Mouse (Mus musculus) G1E (cell line): ENCODE results near the gene Klhdc8a.

Experiments
- CTCF ChIP-seq: IDR thresholded peaks from 2 replicates; pipeline ENCODE4 v1.5.1; 2012; ENCODE audit warnings: low read depth, low read length, inconsistent platforms, mixed read lengths
- GATA1 ChIP-seq: IDR thresholded peaks from 2 replicates; pipeline ENCODE4 v1.6.1; 2012; ENCODE audit warnings: borderline replicate concordance, low read length, inconsistent platforms, mixed read lengths
- POLR2AphosphoS5 ChIP-seq: IDR thresholded peaks from 2 replicates; pipeline ENCODE4 v1.6.1; 2012; ENCODE audit warnings: low read depth, low read length, inconsistent platforms; ENCODE audit not compliant: insufficient replicate concordance
- TAL1 ChIP-seq: conservative IDR thresholded peaks from 2 replicates; pipeline ENCODE4 v1.6.1; 2012; ENCODE audit warnings: low read depth, low read length, inconsistent platforms, mixed read lengths

- TF ChIP-seq TAL1 (no peak), CTCF (no peak), POLR2AphosphoS5 (no peak), GATA1 (no peak)
Observed at GRCm38 (mm10) chr1:132276694-132277093, 21.7 kb upstream of the Klhdc8a start.
